ENCODE assay signal across 16 mouse cellular contexts in genomic region chr4:105163981-105164411, GRCm38 (mm10). TPM values are rescaled to one million over a fixed set of nuclear protein-coding genes. Genes with fewer than 3 reads are reported as not detected.
DNase-seq lines count a peak whose midpoint lies in the region; ATAC-seq and TF ChIP-seq lines count a peak whose summit lies in the region.
"Had no signal": no experiment of that assay in that cellular context is flagged by ENCODE, and none has a peak within 500 bp of the region (broad histone marks: within the 10 kb centered on the region; RNA-seq: fewer than 3 reads in every experiment).

No protein-coding gene starts in this region.

- TF ChIP-seq POLR2A in CH12.LX (IDR thresholded peaks at IDR 0.05; ENCODE audit: low read depth, low read length) = no peak
- TF ChIP-seq POLR2A in bone marrow, adult 2 months (IDR thresholded peaks at IDR 0.05; ENCODE audit: borderline replicate concordance, control insufficient read depth, low read depth, low read length) = no peak

- H3K27me3 ChIP-seq in CH12.LX (replicated peaks) = no peaks in the 10 kb centered on the region
- H3K27me3 ChIP-seq: kidney, embryonic 15.5 days; neural tube, embryonic 13.5 days had no signal

- peak; percentile 80 for ATAC-seq in neutrophil, adult 5-6 weeks (ENCODE audit: extremely low read depth, insufficient number of reproducible peaks, low FRiP score, poor library complexity, severe bottlenecking)
- ATAC-seq in inflammation-experienced regulatory T-cells, adult 6 months = no peak
- ATAC-seq in megakaryocyte-erythroid progenitor cell, adult 5-6 weeks (replicated peaks; ENCODE audit: low FRiP score, low TSS enrichment, poor library complexity, severe bottlenecking) = no peak
- ATAC-seq: hindbrain, embryonic 16.5 days had no signal

- no peak for DNase-seq in layer of hippocampus, adult 2 months (ENCODE audit: low spot score in 2 of 2)
- no peak for DNase-seq in layer of hippocampus, adult 9-10 months (ENCODE audit: low spot score)
- peak; percentile 86 for DNase-seq in CH12.LX (ENCODE audit: extremely low read depth)
- DNase-seq: adrenal gland, adult 2 months; cerebellum, postnatal 25 days; heart, adult 2 months; thymus, postnatal 14 days had no signal

- H3K79me2 ChIP-seq in CH12.LX (replicated peaks; ENCODE audit: control insufficient read depth, extremely low read depth, insufficient read depth, poor library complexity, severe bottlenecking) = no peaks in the 10 kb centered on the region

- H3K9ac ChIP-seq in CH12.LX (ENCODE audit: insufficient read depth, low read depth) = no peak overlapping the region
- H3K9ac ChIP-seq: kidney, embryonic 15.5 days; liver, embryonic 14.5 days; neural tube, embryonic 13.5 days had no signal

- TF ChIP-seq RAD21 in CH12.LX (IDR thresholded peaks at IDR 0.05; ENCODE audit: low read depth, low read length) = no peak; the same call in 1 of the 2 replicates

- H3K4me3 ChIP-seq in layer of hippocampus, adult 2 months = peak overlapping the region; percentile 13; the same call in 1 of the 2 replicates
- H3K4me3 ChIP-seq in CH12.LX (replicated peaks in 1 of 3; ENCODE audit: low read depth in 2 of 3, low read length in 2 of 3, poor library complexity in 1 of 3) = no peak overlapping the region
- no peak overlapping the region for H3K4me3 ChIP-seq in bone marrow, adult 2 months (replicated peaks; ENCODE audit: control insufficient read depth, low read depth, low read length)
- H3K4me3 ChIP-seq: heart, adult 2 months; kidney, embryonic 15.5 days; neural tube, embryonic 13.5 days had no signal

- no peaks in the 10 kb centered on the region for H3K9me3 ChIP-seq in CH12.LX (replicated peaks; ENCODE audit: low read length)
- H3K9me3 ChIP-seq: kidney, embryonic 15.5 days; neural tube, embryonic 13.5 days had no signal

- H3K36me3 ChIP-seq in CH12.LX (replicated peaks in 1 of 2; ENCODE audit: control insufficient read depth in 1 of 2, insufficient read depth in 1 of 2, low read length in 1 of 2) = no peaks in the 10 kb centered on the region
- H3K36me3 ChIP-seq: neural tube, embryonic 13.5 days had no signal

- dilution Hi-C loops in CH12.LX (cut with MboI; ENCODE audit: extremely low pct_ligation_motif_present, extremely low pct_unique_long_range_greater_than_20kb, low sequenced_read_pairs) = no loop called here

- in situ Hi-C loops in CH12.LX (cut with MboI; ENCODE audit: low pct_ligation_motif_present, low pct_unique_long_range_greater_than_20kb, low sequenced_read_pairs) = no loop called here

- peak overlapping the region; percentile 93 for H3K27ac ChIP-seq in layer of hippocampus, adult 2 months
- H3K27ac ChIP-seq in CH12.LX (ENCODE audit: insufficient read depth, low read depth) = no peak overlapping the region
- peak overlapping the region; percentile 33 for H3K27ac ChIP-seq in bone marrow, adult 2 months (ENCODE audit: control insufficient read depth, insufficient read depth, low read depth, low read length, poor library complexity)
- H3K27ac ChIP-seq: heart, adult 2 months; kidney, embryonic 15.5 days; liver, embryonic 14.5 days; macrophage; neural tube, embryonic 13.5 days had no signal

- WGBS in bone marrow, adult 2 months = 22% methylated on average over 4 of the region's 4 CpGs

- H3K4me1 ChIP-seq in CH12.LX (ENCODE audit: control insufficient read depth in 1 of 2, insufficient read depth in 2 of 2) = peaks cover 4 to 45% of the 10 kb centered on the region in 2 experiments; a peak in 3 of 4 replicates
- H3K4me1 ChIP-seq in bone marrow, adult 2 months (ENCODE audit: control insufficient read depth, insufficient read depth, low read length) = peaks cover 1% of the 10 kb centered on the region

- no peak for TF ChIP-seq CTCF in layer of hippocampus, adult 2 months (conservative IDR thresholded peaks at IDR 0.05)
- no peak for TF ChIP-seq CTCF in CH12.LX (conservative IDR thresholded peaks at IDR 0.05 in 1 of 2, IDR thresholded peaks at IDR 0.05 in 1 of 2; ENCODE audit: low read depth in 2 of 2, low read length in 2 of 2)
- no peak for TF ChIP-seq CTCF in bone marrow, adult 2 months (IDR thresholded peaks at IDR 0.05; ENCODE audit: control insufficient read depth, insufficient read depth, low read length)

- H3K4me2 ChIP-seq in CH12.LX (ENCODE audit: insufficient read depth, low read depth, poor library complexity, severe bottlenecking) = peak overlapping the region; percentile 37
- H3K4me2 ChIP-seq: kidney, embryonic 15.5 days; neural tube, embryonic 13.5 days had no signal

- TF ChIP-seq EP300 in CH12.LX (IDR thresholded peaks at IDR 0.05; ENCODE audit: low read length) = peak; percentile 85

TF ChIP-seq in CH12.LX, 34 proteins besides CTCF, POLR2A, EP300 and RAD21:
- TF ChIP-seq E2F4 (IDR thresholded peaks at IDR 0.05; ENCODE audit: insufficient replicate concordance, low read depth, low read length) = no peak
- 0 out of 2 replicates have a peak, but pooled peaks have one; percentile 52 for TF ChIP-seq MAFK (IDR thresholded peaks at IDR 0.05; ENCODE audit: insufficient replicate concordance, low read length)
- no peak for TF ChIP-seq ZC3H11A (IDR thresholded peaks at IDR 0.05; ENCODE audit: low read depth, low read length)
- TF ChIP-seq JUN (IDR thresholded peaks at IDR 0.05; ENCODE audit: insufficient read depth, low read depth, low read length) = no peak
- TF ChIP-seq ZMIZ1 (IDR thresholded peaks at IDR 0.05; ENCODE audit: low read depth, low read length) = no peak
- no peak for TF ChIP-seq SMC3 (IDR thresholded peaks at IDR 0.05; ENCODE audit: low read depth, low read length)
- no peak for TF ChIP-seq NRF1 (IDR thresholded peaks at IDR 0.05; ENCODE audit: low read depth, low read length)
- no peak for TF ChIP-seq SIN3A (IDR thresholded peaks at IDR 0.05; ENCODE audit: low read length)
- no peak for TF ChIP-seq TBP (conservative IDR thresholded peaks at IDR 0.05; ENCODE audit: low read depth, low read length)
- 0 out of 2 replicates have a peak, but pooled peaks have one; percentile 16 for TF ChIP-seq JUND (conservative IDR thresholded peaks at IDR 0.05; ENCODE audit: low read depth, low read length)
- peak; percentile 54 for TF ChIP-seq BHLHE40 (IDR thresholded peaks at IDR 0.05; ENCODE audit: low read depth, low read length)
- peak; percentile 78 for TF ChIP-seq IRF4 (IDR thresholded peaks at IDR 0.05; ENCODE audit: low read depth, low read length)
- no peak for TF ChIP-seq UBTF (IDR thresholded peaks at IDR 0.05; ENCODE audit: low read depth, low read length)
- TF ChIP-seq POLR2AphosphoS2 (IDR thresholded peaks at IDR 0.05; ENCODE audit: low read depth, low read length) = no peak
- no peak for TF ChIP-seq KAT2A (IDR thresholded peaks at IDR 0.05; ENCODE audit: insufficient replicate concordance, low read length)
- TF ChIP-seq ETS1 (conservative IDR thresholded peaks at IDR 0.05; ENCODE audit: low read depth, low read length) = no peak
- no peak for TF ChIP-seq GABPA (IDR thresholded peaks at IDR 0.05; ENCODE audit: insufficient replicate concordance, low read depth, low read length)
- TF ChIP-seq MAX (IDR thresholded peaks at IDR 0.05; ENCODE audit: low read length) = no peak
- no peak for TF ChIP-seq MEF2A (IDR thresholded peaks at IDR 0.05; ENCODE audit: borderline replicate concordance, low read depth, low read length)
- peak; percentile 48; the same call in 1 of the 2 replicates for TF ChIP-seq ZNF384 (IDR thresholded peaks at IDR 0.05; ENCODE audit: low read depth, low read length)

RNA-seq across cellular contexts. Expression of gene Plpp3, which starts 6.8 kb away (rescaled TPM):
- 100 to 1,000 TPM; 197 to 198 TPM for total RNA-seq in layer of hippocampus, adult 2 months (2021)
- total RNA-seq in CH12.LX (2012; rRNA removed) (0.17 and 0.34 TPM in 2 replicates), CH12.LX (2014; rRNA removed) (1.2 and 1.3 TPM in 2 replicates)
- 1.0 and 1.6 TPM in 2 replicates for polyA plus RNA-seq in CH12.LX (2012; ENCODE audit: insufficient read length, low read depth)
- polyA plus RNA-seq in bone marrow, adult 2 months (2011; ENCODE audit: insufficient read depth, insufficient read length, low replicate concordance, missing spikeins) = 3.4 and 7.9 TPM in 2 replicates
- 3.0 and 3.1 TPM in 2 replicates for total RNA-seq in neutrophil, adult 5-6 weeks (2017)
- under 1 TPM in 1 of 3 experiments, not detected in 2; 0.15 TPM for polyA plus RNA-seq in inflammation-experienced regulatory T-cells, adult 6 months (2017; shearing (Covaris generic))
- total RNA-seq in megakaryocyte-erythroid progenitor cell, adult 5-6 weeks (2014; fragmentation: Nextera tagmentation) = 0.47 and 0.94 TPM in 2 replicates
- total RNA-seq in megakaryocyte-erythroid progenitor cell, adult 5-6 weeks (2017) = 0.72 TPM in 1 of 2 replicates, not detected in the other

RNA-seq across cellular contexts. Expression of gene Prkaa2, which starts 54.3 kb away (rescaled TPM):
- total RNA-seq in layer of hippocampus, adult 2 months (2021) = 10 to 100 TPM; 16.6 to 18.0 TPM
- total RNA-seq in CH12.LX (2012; rRNA removed) = 0.34 and 0.68 TPM in 2 replicates
- 0.23 TPM in 2 replicates for total RNA-seq in CH12.LX (2014; rRNA removed)
- 0.20 and 0.29 TPM in 2 replicates for polyA plus RNA-seq in CH12.LX (2012; ENCODE audit: insufficient read length, low read depth)
- 0.29 and 0.70 TPM in 2 replicates for polyA plus RNA-seq in bone marrow, adult 2 months (2011; ENCODE audit: insufficient read depth, insufficient read length, low replicate concordance, missing spikeins)
- total RNA-seq in neutrophil, adult 5-6 weeks (2017) = 0.12 and 0.25 TPM in 2 replicates
- polyA plus RNA-seq in inflammation-experienced regulatory T-cells, adult 6 months (2017; shearing (Covaris generic)) = not detected
- total RNA-seq in megakaryocyte-erythroid progenitor cell, adult 5-6 weeks (2014; fragmentation: Nextera tagmentation) = 0.04 TPM in 1 of 2 replicates, not detected in the other
- not detected in 2 replicates for total RNA-seq in megakaryocyte-erythroid progenitor cell, adult 5-6 weeks (2017)

Comparison
In these comparisons a context has a peak if more than half of its experiments do, and no peak if none do; other contexts are left out.
1. RNA of gene Plpp3, which starts 6.8 kb away (total RNA-seq): 197 to 198 TPM in layer of hippocampus, adult 2 months; 3.0 to 3.1 TPM in neutrophil, adult 5-6 weeks, 0.17 to 1.3 TPM in CH12.LX and 0.47 to 0.94 TPM in megakaryocyte-erythroid progenitor cell, adult 5-6 weeks; every median in the first group is over 10 times any median in the second.
2. RNA of gene Prkaa2, which starts 54.3 kb away (total RNA-seq): 16.6 to 18.0 TPM in layer of hippocampus, adult 2 months; 0.23 to 0.68 TPM in CH12.LX, 0.12 to 0.25 TPM in neutrophil, adult 5-6 weeks and 0.04 TPM in megakaryocyte-erythroid progenitor cell, adult 5-6 weeks; every median in the first group is over 10 times any median in the second.